Mouse (Mus musculus) lung, embryonic 14.5 days (tissue): Measurements from ENCODE around the gene Maz. TPM values are rescaled to one million over a fixed set of nuclear protein-coding genes. Genes with fewer than 3 reads are reported as not detected.

ENCODE experiments used
- ATAC-seq: fragments of 200-750 bp; cut with Nextera tagmentation; 2 replicates; pipeline ENCODE4 v1.8.0; 2017; ENCODE audit warnings: mild to moderate bottlenecking, moderate TSS enrichment, moderate library complexity; ENCODE audit not compliant: insufficient read depth
- DNase-seq: peaks from one replicate; pipeline ENCODE4 v3.0.0-alpha.2; 2015
- H3K27ac ChIP-seq: fragments of 300-500 bp; sonication (generic); 2 replicates; pipeline ENCODE4 v1.5.1; 2014; ENCODE audit warnings: low read depth, mild to moderate bottlenecking, moderate library complexity
- H3K27me3 ChIP-seq: fragments of 300-500 bp; sonication (generic); 2 replicates; pipeline ENCODE4 v1.6.1; 2014; ENCODE audit warnings: low read length, control low read depth; ENCODE audit not compliant: insufficient read depth
- H3K36me3 ChIP-seq: fragments of 300-500 bp; sonication (generic); 2 replicates; pipeline ENCODE4 v1.6.1; 2014; ENCODE audit warnings: control low read depth; ENCODE audit not compliant: insufficient read depth
- H3K4me1 ChIP-seq: fragments of 300-500 bp; sonication (generic); 2 replicates; pipeline ENCODE4 v1.6.1; 2014; ENCODE audit warnings: antibody characterized with exemption, control low read depth; ENCODE audit not compliant: insufficient read depth
- H3K4me2 ChIP-seq: fragments of 300-500 bp; sonication (generic); 2 replicates; pipeline ENCODE4 v1.6.1; 2014; ENCODE audit warnings: mild to moderate bottlenecking
- H3K4me3 ChIP-seq: fragments of 300-500 bp; sonication (generic); 2 replicates; pipeline ENCODE4 v1.5.1; 2014; ENCODE audit warnings: low read depth, low read length
- H3K9ac ChIP-seq: fragments of 300-500 bp; sonication (generic); 2 replicates; pipeline ENCODE4 v1.6.1; 2014
- H3K9me3 ChIP-seq: fragments of 300-500 bp; sonication (generic); 2 replicates; pipeline ENCODE4 v1.6.1; 2016; ENCODE audit warnings: low read depth, low read length, control low read depth
- CTCF ChIP-seq: IDR thresholded peaks from 2 replicates; pipeline ENCODE4 v1.5.1; 2016; ENCODE audit warnings: antibody characterized with exemption, low read depth
- WGBS: fragments of 180-500 bp; shearing (Covaris S2); extraction: QIAGEN DNeasy Blood & Tissue Kit; methylation state at CpG from one replicate; pipeline ENCODE4 v1.1.7; 2014; 5-methylcytosine and 5-hydroxymethylcytosine counted together
- polyA plus RNA-seq: library from polyadenylated mRNA; unstranded; fragments of >200 nt; fragmentation: Nextera tagmentation; extraction: Ambion mirVana; gene quantifications from 2 replicates; pipeline ENCODE4 v1.2.1, GENCODE M21; 2014

Gene Maz
- polyA plus RNA-seq, 1 experiment from 2014 or later, result 90.8 TPM

DNA sequence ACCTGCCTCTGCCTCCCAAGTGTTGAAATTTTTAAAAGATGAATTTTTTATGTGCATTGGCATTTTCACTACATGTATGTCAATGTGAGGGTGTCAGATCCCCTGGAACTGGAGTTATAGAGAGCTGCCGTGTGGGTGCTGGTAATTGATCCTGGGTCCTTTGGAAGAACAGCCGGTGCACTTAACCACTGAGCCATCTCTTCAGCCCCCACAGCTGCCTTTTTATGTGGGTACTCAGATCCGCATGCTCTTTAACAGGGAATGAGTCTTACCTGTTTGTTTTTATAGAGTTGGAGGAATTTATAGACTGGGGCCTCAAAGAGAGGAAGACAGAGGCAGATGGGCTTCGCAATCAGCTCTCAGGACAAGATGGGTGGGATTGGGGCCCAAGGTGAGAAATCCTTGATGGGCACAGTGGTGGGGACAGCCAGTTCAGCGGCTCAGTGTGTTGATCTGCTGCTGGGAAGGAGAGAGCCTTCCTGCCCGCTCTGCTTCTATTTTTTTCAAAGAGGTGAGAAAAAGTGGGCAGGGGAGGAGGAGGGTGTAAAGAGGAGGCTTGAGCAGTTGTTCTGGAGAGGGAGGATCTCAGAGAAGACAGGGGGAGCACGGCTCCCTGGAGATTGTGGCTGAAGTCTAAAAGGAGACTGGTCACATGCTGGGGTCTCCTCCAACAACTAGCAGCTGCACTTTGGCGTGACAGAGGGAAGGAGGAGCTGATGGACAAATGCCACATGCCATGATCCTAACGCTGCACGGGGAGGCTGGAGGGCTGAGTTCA, 42.0 kb downstream of the Maz start:
- DNase-seq (peak; percentile 14), ATAC-seq (no peak)
- no peak overlapping the region for H3K4me2 ChIP-seq
- H3K9ac ChIP-seq, result no peak overlapping the region
- no peak overlapping the region for H3K4me3 ChIP-seq
- H3K36me3 ChIP-seq, result peaks cover 8% of the 10 kb centered on the region
- H3K27ac ChIP-seq, result no peak overlapping the region
- TF ChIP-seq CTCF, result no peak
- H3K27me3 ChIP-seq, result no peaks in the 10 kb centered on the region
- WGBS, result 27% methylated on average over 10 of the region's 10 CpGs
- H3K9me3 ChIP-seq, result no peaks in the 10 kb centered on the region
- H3K4me1 ChIP-seq, result no peaks in the 10 kb centered on the region

DNA sequence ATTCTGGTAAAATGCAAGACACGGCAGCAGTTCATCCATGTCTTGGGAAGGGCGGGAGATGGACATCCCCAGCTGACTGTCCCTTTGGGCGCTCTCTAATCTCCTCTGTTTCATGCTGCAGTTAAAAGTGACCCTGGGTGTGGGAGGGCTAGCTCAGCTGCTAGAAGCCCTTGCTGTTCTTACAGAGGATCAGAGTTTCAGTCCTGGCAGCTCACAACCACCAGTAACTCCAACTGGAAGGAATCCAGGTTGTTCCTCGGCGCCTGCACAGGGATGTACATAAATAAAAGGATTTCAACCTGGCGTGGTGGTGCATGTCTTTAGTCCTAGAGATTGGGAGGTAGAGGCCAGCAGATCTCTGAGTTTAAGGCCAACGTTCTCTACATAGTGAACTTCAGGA, 43.7 kb downstream of the Maz start:
- DNase-seq (no peak), ATAC-seq (no peak)
- no peak overlapping the region for H3K9ac ChIP-seq
- H3K9me3 ChIP-seq, result no peaks in the 10 kb centered on the region
- no peak overlapping the region for H3K27ac ChIP-seq
- H3K27me3 ChIP-seq, result no peaks in the 10 kb centered on the region
- no peak overlapping the region for H3K4me2 ChIP-seq
- H3K4me1 ChIP-seq, result no peaks in the 10 kb centered on the region
- TF ChIP-seq CTCF, result no peak
- H3K36me3 ChIP-seq, result peaks cover 26% of the 10 kb centered on the region
- no peak overlapping the region for H3K4me3 ChIP-seq
- WGBS, result 72% methylated on average over 7 of the region's 7 CpGs

DNA sequence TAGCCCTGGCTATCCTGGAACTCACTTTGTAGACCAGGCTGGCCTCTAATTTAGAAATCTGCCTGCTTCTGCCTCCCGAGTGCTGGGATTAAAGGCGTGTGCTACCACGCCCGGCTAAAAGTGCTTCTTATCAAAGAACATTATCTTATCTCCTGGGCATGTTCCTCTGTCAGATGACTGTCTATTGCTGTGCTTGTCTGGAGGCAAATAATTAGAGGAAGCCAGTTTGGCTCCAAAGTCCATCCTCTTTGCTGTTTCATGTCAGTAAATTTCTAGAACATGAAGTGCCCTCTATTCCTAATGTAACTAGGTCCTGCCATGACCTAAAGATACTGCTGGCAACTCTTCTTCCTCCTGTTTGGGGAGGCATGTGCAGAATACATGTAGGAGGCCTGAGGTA, 44.8 kb downstream of the Maz start:
- H3K9ac ChIP-seq, result no peak overlapping the region
- H3K4me2 ChIP-seq, result no peak overlapping the region
- no peaks in the 10 kb centered on the region for H3K9me3 ChIP-seq
- no peak for TF ChIP-seq CTCF
- 66% methylated on average over 4 of the region's 4 CpGs for WGBS
- DNase-seq (no peak), ATAC-seq (no peak)
- no peak overlapping the region for H3K27ac ChIP-seq
- no peaks in the 10 kb centered on the region for H3K4me1 ChIP-seq
- no peak overlapping the region for H3K4me3 ChIP-seq
- H3K27me3 ChIP-seq, result no peaks in the 10 kb centered on the region
- peaks cover 28% of the 10 kb centered on the region for H3K36me3 ChIP-seq

DNA sequence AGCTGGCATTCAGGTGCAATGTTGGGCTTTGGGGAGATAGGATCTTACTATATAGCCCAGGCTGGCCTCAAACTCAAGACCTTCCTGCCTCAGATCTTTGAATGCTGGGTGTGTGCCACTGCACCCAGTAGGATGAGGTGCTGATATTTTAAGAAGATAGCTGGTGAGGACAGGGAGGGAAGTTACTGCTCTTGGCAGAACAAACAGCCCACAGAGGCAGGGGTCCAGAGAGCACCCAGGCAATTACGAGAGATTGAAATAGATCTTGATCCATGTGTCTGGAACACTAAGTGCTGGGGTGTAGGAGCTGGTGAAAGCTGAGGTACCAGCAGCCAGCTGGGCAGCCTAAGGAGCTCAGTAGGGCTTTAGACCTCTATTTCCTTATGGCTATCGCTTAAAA, 45.2 kb downstream of the Maz start:
- Histone ChIP-seq H3K4me3 (no peak overlapping the region), H3K4me1 (no peaks in the 10 kb centered on the region), H3K4me2 (no peak overlapping the region), H3K27ac (no peak overlapping the region), H3K9ac (no peak overlapping the region), H3K27me3 (no peaks in the 10 kb centered on the region), H3K9me3 (no peaks in the 10 kb centered on the region), H3K36me3 (peaks cover 28% of the 10 kb centered on the region)
- ATAC-seq, result no peak
- 81% methylated on average over 2 of the region's 2 CpGs for WGBS
- no peak for TF ChIP-seq CTCF
- no peak for DNase-seq

DNA sequence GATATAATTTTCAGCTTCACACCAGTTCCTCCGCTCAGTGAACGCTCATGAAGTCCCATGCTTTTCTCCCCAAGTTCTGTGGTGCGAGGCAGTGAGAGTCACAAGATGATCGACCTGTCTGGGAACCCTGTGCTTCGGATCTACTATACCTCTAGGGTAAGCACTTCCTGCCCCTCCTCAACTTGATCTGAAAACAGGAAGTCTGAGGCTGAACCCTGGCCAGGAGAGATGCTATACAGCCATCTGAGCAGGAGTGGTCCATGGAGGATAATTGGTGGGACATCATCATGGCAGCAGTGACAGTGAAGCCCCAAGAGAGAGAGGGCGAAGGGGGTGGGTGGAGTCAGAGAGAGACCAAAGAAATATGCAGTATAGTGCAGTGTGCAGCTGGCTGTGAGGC, 48.0 kb downstream of the Maz start:
- Histone ChIP-seq H3K27me3 (no peaks in the 10 kb centered on the region), H3K4me1 (no peaks in the 10 kb centered on the region), H3K4me3 (no peak overlapping the region), H3K27ac (no peak overlapping the region), H3K4me2 (no peak overlapping the region), H3K36me3 (peaks cover 28% of the 10 kb centered on the region), H3K9me3 (no peaks in the 10 kb centered on the region), H3K9ac (no peak overlapping the region)
- ATAC-seq (no peak), DNase-seq (no peak)
- WGBS, result 86% methylated on average over 6 of the region's 6 CpGs
- no peak for TF ChIP-seq CTCF

DNA sequence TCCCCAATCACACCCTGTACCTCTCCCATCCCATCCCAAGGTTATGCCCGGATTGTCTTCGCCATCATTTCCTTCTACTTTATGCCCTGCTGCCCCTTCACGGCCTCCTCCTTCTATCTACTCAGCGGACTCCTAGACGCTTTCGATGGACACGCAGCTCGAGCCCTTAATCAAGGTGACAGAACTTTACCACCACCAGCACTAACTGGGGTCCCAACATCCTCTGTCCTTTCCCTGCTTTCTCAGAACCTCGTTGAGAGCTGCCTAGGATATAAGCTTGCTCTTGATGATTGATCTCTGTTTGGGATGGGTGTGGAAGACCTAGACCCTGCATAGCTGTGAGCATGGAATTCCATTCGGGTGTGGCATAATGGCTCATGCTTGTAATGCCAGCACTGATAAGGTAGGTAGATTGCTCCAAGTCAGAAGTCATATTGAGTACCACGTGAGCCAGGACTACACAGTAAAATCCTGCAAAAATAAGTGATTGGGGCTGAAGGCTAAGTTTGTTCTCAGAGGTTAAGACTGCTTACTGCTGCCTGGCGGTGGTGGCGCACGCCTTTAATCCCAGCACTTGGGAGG, 49.9 kb downstream of the Maz start:
- peak overlapping the region; percentile 97 for H3K9ac ChIP-seq
- peak overlapping the region; percentile 67 for H3K4me2 ChIP-seq
- 20% methylated on average over 14 of the region's 14 CpGs for WGBS
- H3K27ac ChIP-seq, result no peak overlapping the region
- peak overlapping the region; percentile 94 for H3K4me3 ChIP-seq
- H3K4me1 ChIP-seq, result no peaks in the 10 kb centered on the region
- H3K9me3 ChIP-seq, result no peaks in the 10 kb centered on the region
- ATAC-seq, result peak; percentile 1; the same call in 1 of the 2 replicates
- no peak for TF ChIP-seq CTCF
- peaks cover 28% of the 10 kb centered on the region for H3K36me3 ChIP-seq
- DNase-seq, result no peak
- H3K27me3 ChIP-seq, result no peaks in the 10 kb centered on the region

DNA sequence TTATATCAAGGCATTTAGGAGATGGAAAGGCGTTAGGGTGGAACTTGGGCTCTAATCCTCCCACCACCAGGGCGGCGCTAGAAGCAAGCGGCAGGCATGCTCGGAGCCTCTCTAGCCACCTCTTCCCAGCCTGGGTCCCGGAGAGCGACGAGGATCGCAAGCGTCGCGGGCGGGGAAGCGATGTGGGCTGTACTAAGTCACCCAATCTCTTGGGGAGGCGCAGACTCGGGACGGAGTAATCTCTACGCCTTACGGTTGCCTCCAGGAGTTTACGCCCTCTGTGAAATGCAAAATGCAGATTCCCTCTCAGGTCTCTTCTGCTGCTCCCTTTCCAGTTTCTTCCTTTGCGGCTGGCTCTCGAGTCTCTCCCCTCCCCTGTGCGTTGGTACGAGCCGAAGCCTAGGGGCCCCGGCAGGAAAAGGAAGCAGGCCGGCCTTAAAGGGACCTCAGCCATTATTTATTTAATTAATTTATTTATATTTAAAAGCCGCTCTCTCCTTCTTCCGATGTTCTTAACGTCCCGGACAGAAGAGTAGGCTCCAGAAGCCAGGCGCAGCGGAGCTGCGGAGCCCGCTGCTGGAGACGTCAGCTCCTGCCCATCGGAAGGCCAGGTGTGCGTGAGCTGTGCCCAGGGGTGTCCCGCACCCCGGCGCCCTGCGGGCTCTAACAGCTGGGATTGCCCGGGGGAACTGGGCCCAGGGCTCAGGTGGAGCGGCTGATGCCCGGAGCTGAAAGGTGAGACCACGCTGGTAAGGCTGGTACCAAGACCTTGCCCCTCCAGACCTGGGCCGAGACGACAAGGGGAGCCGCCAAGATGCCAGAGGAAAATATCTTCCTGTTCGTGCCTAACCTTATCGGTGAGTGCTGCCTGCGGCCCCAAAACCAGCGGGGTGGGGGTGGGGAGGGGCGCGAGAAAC, 50.6 kb downstream of the Maz start, which contains the start of gene Cdiptos:
TSS of gene Cdiptos (minus strand) at position 149 of the 917 bp plus-strand sequence.
- Histone ChIP-seq H3K4me1 (no peaks in the 10 kb centered on the region), H3K4me3 (peak within 1 kb of the TSS; percentile 94), H3K27me3 (no peaks in the 10 kb centered on the region), H3K36me3 (peaks cover 28% of the 10 kb centered on the region), H3K9ac (peak within 1 kb of the TSS; percentile 97), H3K9me3 (no peaks in the 10 kb centered on the region), H3K27ac (peak within 1 kb of the TSS; percentile 97), H3K4me2 (peak within 1 kb of the TSS; percentile 67)
- TF ChIP-seq CTCF, result peak; percentile 98
- DNase-seq (peak; percentile 98), ATAC-seq (peak; percentile 98)
- WGBS, result under 1% methylated on average over 55 of the region's 55 CpGs
